Mouse (Mus musculus) stomach, embryonic 15.5 days (tissue): ENCODE results near the gene Creb1. TPM values are rescaled to one million over a fixed set of nuclear protein-coding genes. Genes with fewer than 3 reads are reported as not detected.
A peak's percentile ranks its signal among the peaks of the same experiment; 100 is the strongest.

ENCODE experiments used
- ATAC-seq: fragments of 200-750 bp; cut with Nextera tagmentation; 2 replicates; pipeline ENCODE4 v1.8.0; 2017; ENCODE audit warnings: low read depth, moderate number of reproducible peaks, moderate TSS enrichment; ENCODE audit not compliant: insufficient read depth, low FRiP score
- H3K27ac ChIP-seq: fragments of 300-500 bp; sonication (generic); 2 replicates; pipeline ENCODE4 v1.5.1; 2015; ENCODE audit warnings: mild to moderate bottlenecking, inconsistent platforms
- H3K27me3 ChIP-seq: fragments of 300-500 bp; sonication (generic); replicated peaks from 2 replicates; pipeline ENCODE4 v1.6.1; 2015; ENCODE audit warnings: inconsistent platforms
- H3K36me3 ChIP-seq: fragments of 300-500 bp; sonication (generic); 2 replicates; pipeline ENCODE4 v1.6.1; 2015; ENCODE audit warnings: inconsistent platforms
- H3K4me1 ChIP-seq: fragments of 300-500 bp; sonication (generic); 2 replicates; pipeline ENCODE4 v1.6.1; 2015; ENCODE audit warnings: inconsistent platforms
- H3K4me2 ChIP-seq: fragments of 300-500 bp; sonication (generic); 2 replicates; pipeline ENCODE4 v1.6.1; 2015; ENCODE audit warnings: mild to moderate bottlenecking, inconsistent platforms
- H3K4me3 ChIP-seq: fragments of 300-500 bp; sonication (generic); replicated peaks from 2 replicates; pipeline ENCODE4 v1.5.1; 2015; ENCODE audit warnings: inconsistent platforms
- H3K9ac ChIP-seq: fragments of 300-500 bp; sonication (generic); 2 replicates; pipeline ENCODE4 v1.6.1; 2015; ENCODE audit warnings: inconsistent platforms
- H3K9me3 ChIP-seq: fragments of 300-500 bp; sonication (generic); 2 replicates; pipeline ENCODE4 v1.6.1; 2016; ENCODE audit warnings: inconsistent platforms
- WGBS: fragments of 180-500 bp; shearing (Covaris S2); methylation state at CpG from one replicate; pipeline ENCODE4 v1.1.7; 2015; 5-methylcytosine and 5-hydroxymethylcytosine counted together
- polyA plus RNA-seq: library from polyadenylated mRNA; unstranded; fragments of >200 nt; fragmentation: Nextera tagmentation; extraction: Ambion mirVana; gene quantifications from 2 replicates; pipeline ENCODE4 v1.2.1, GENCODE M21; 2015

Creb1 gene
- polyA plus RNA-seq = 27.2 and 27.5 TPM in 2 replicates

GRCm38 (mm10) chr1:64532589-64533470 is at the start of gene Creb1:
Creb1 (plus strand) TSS chr1:64532645.
- under 1% methylated on average over 87 of the region's 119 CpGs for WGBS
- Histone ChIP-seq H3K4me2 (peak within 1 kb of the TSS; percentile 61), H3K27me3 (no peaks in the 10 kb centered on the region), H3K36me3 (no peaks in the 10 kb centered on the region), H3K9ac (peak within 1 kb of the TSS; percentile 99), H3K27ac (peak within 1 kb of the TSS; percentile 100), H3K9me3 (no peaks in the 10 kb centered on the region), H3K4me1 (peaks cover 9% of the 10 kb centered on the region), H3K4me3 (peak within 1 kb of the TSS; percentile 85)
- peak; percentile 97 for ATAC-seq

GRCm38 (mm10) chr1:64488521-64489029 is 43.9 kb upstream of the Creb1 start:
- Histone ChIP-seq H3K36me3 (no peaks in the 10 kb centered on the region), H3K4me1 (no peaks in the 10 kb centered on the region), H3K27ac (no peak overlapping the region), H3K27me3 (no peaks in the 10 kb centered on the region), H3K4me2 (no peak overlapping the region), H3K9me3 (no peaks in the 10 kb centered on the region), H3K4me3 (no peak overlapping the region), H3K9ac (no peak overlapping the region)
- 51% methylated on average over 4 of the region's 4 CpGs for WGBS
- no peak for ATAC-seq

- no peak overlapping the region for H3K4me2 ChIP-seq
- H3K36me3 ChIP-seq = no peaks in the 10 kb centered on the region
- no peaks in the 10 kb centered on the region for H3K4me1 ChIP-seq
- H3K9me3 ChIP-seq = no peaks in the 10 kb centered on the region
- H3K27ac ChIP-seq = no peak overlapping the region
- H3K27me3 ChIP-seq = no peaks in the 10 kb centered on the region
- H3K9ac ChIP-seq = no peak overlapping the region
- H3K4me3 ChIP-seq = no peak overlapping the region
- no peak for ATAC-seq
Measured at GRCm38 (mm10) chr1:64496803-64497202, 35.6 kb upstream of the Creb1 start.

GRCm38 (mm10) chr1:64501382-64502140 is 30.9 kb upstream of the Creb1 start:
- Histone ChIP-seq H3K4me2 (no peak overlapping the region), H3K4me1 (no peaks in the 10 kb centered on the region), H3K36me3 (no peaks in the 10 kb centered on the region), H3K27me3 (no peaks in the 10 kb centered on the region), H3K27ac (no peak overlapping the region), H3K4me3 (no peak overlapping the region), H3K9me3 (no peaks in the 10 kb centered on the region), H3K9ac (no peak overlapping the region)
- ATAC-seq = no peak

GRCm38 (mm10) chr1:64508479-64509096 is 23.9 kb upstream of the Creb1 start:
- no peak for ATAC-seq
- Histone ChIP-seq H3K4me3 (no peak overlapping the region), H3K27ac (no peak overlapping the region), H3K9ac (no peak overlapping the region), H3K4me1 (no peaks in the 10 kb centered on the region), H3K9me3 (no peaks in the 10 kb centered on the region), H3K27me3 (no peaks in the 10 kb centered on the region), H3K36me3 (no peaks in the 10 kb centered on the region), H3K4me2 (no peak overlapping the region)
- 78% methylated on average over 7 of the region's 7 CpGs for WGBS

GRCm38 (mm10) chr1:64509678-64510077 is 22.8 kb upstream of the Creb1 start:
- Histone ChIP-seq H3K4me3 (no peak overlapping the region), H3K27me3 (no peaks in the 10 kb centered on the region), H3K36me3 (no peaks in the 10 kb centered on the region), H3K4me2 (no peak overlapping the region), H3K27ac (no peak overlapping the region), H3K4me1 (no peaks in the 10 kb centered on the region), H3K9ac (no peak overlapping the region), H3K9me3 (no peaks in the 10 kb centered on the region)
- ATAC-seq = no peak
- whole genome bisulfite sequencing = 51% methylated on average over 1 of the region's 1 CpGs

GRCm38 (mm10) chr1:64514184-64514583 is 18.3 kb upstream of the Creb1 start:
- no peak overlapping the region for H3K27ac ChIP-seq
- 86% methylated on average over 7 of the region's 7 CpGs for WGBS
- no peaks in the 10 kb centered on the region for H3K4me1 ChIP-seq
- H3K36me3 ChIP-seq = no peaks in the 10 kb centered on the region
- H3K4me3 ChIP-seq = no peak overlapping the region
- H3K9me3 ChIP-seq = no peaks in the 10 kb centered on the region
- no peak overlapping the region for H3K4me2 ChIP-seq
- no peaks in the 10 kb centered on the region for H3K27me3 ChIP-seq
- ATAC-seq = no peak
- H3K9ac ChIP-seq = no peak overlapping the region

DNA sequence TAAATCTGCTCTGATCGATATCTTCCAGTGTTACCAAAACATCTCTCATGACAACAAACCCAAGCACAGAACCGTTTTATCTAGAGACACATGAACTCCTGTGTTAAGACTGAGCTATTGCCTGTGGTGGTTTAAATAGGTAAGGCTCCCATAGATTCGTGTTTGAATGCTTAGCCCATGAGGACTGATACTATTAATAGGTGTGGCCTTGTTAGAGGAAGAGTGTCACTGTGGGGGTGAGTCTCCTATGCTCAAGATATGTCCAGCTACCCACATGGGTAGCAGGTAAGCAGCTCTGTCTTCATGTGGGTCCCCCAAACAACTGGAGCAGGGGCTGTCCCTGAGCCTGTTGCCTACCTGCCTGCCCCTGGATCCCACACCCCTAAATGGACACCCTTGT is 15.9 kb upstream of the Creb1 start:
- H3K9me3 ChIP-seq = no peaks in the 10 kb centered on the region
- no peak overlapping the region for H3K4me2 ChIP-seq
- 64% methylated on average over 3 of the region's 3 CpGs for WGBS
- no peaks in the 10 kb centered on the region for H3K36me3 ChIP-seq
- H3K27ac ChIP-seq = no peak overlapping the region
- H3K9ac ChIP-seq = no peak overlapping the region
- H3K27me3 ChIP-seq = no peaks in the 10 kb centered on the region
- no peak for ATAC-seq
- H3K4me3 ChIP-seq = no peak overlapping the region
- no peaks in the 10 kb centered on the region for H3K4me1 ChIP-seq

GRCm38 (mm10) chr1:64518480-64518879 is 14.0 kb upstream of the Creb1 start:
- H3K4me1 ChIP-seq = no peaks in the 10 kb centered on the region
- H3K4me3 ChIP-seq = no peak overlapping the region
- no peak overlapping the region for H3K27ac ChIP-seq
- H3K4me2 ChIP-seq = no peak overlapping the region
- WGBS = 70% methylated on average over 3 of the region's 3 CpGs
- no peaks in the 10 kb centered on the region for H3K27me3 ChIP-seq
- ATAC-seq = no peak
- no peaks in the 10 kb centered on the region for H3K36me3 ChIP-seq
- no peak overlapping the region for H3K9ac ChIP-seq
- no peaks in the 10 kb centered on the region for H3K9me3 ChIP-seq

- WGBS = 54% methylated on average over 1 of the region's 1 CpGs
- H3K4me1 ChIP-seq = no peaks in the 10 kb centered on the region
- H3K27ac ChIP-seq = no peak overlapping the region
- no peaks in the 10 kb centered on the region for H3K27me3 ChIP-seq
- no peaks in the 10 kb centered on the region for H3K36me3 ChIP-seq
- H3K4me2 ChIP-seq = no peak overlapping the region
- ATAC-seq = no peak
- H3K9me3 ChIP-seq = no peaks in the 10 kb centered on the region
- H3K4me3 ChIP-seq = no peak overlapping the region
- H3K9ac ChIP-seq = no peak overlapping the region
Measured at GRCm38 (mm10) chr1:64519345-64519744, 13.1 kb upstream of the Creb1 start.

DNA sequence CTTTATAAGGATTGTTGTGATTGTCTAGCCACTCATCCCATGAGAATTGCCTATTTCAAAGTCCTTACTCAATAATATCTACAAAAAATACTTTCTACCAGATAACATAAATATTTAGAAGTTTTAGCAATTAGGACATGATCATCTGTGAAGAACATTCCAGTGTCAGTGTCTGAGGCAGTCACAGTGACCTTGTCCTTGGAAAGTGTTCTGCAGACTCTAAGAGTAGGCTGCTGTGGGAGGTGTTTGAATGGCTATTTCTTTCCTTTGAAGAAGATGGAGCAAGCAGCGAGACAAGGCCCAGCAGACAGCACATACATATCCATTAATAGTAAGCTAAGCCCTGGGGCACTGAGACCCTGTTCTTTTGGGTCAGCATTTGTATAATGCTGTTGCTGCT is 12.5 kb upstream of the Creb1 start:
- no peaks in the 10 kb centered on the region for H3K27me3 ChIP-seq
- no peaks in the 10 kb centered on the region for H3K9me3 ChIP-seq
- H3K9ac ChIP-seq = no peak overlapping the region
- H3K4me1 ChIP-seq = no peaks in the 10 kb centered on the region
- 67% methylated on average over 1 of the region's 1 CpGs for WGBS
- H3K4me2 ChIP-seq = no peak overlapping the region
- no peaks in the 10 kb centered on the region for H3K36me3 ChIP-seq
- H3K27ac ChIP-seq = no peak overlapping the region
- ATAC-seq = no peak
- H3K4me3 ChIP-seq = no peak overlapping the region

DNA sequence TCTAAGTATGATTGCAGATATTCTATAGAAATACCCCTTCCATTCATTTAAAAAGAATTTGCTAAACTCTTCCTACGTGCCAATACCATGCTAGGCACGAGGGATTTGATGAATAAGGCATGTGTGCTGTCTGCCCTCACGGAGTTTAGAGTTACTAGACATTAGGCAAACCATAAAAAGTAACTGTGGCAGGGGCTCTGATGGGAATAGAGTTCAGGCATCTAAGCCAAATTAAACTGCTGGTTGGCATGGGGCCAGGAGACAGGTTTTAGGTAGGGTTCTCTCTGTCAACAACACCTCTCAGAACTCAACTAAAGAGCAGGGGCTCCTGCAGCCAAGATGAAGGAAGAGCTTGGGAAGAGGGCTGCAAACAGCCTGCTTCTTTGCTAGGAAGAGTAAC is 10.7 kb upstream of the Creb1 start:
- Histone ChIP-seq H3K4me2 (no peak overlapping the region), H3K27ac (no peak overlapping the region), H3K27me3 (no peaks in the 10 kb centered on the region), H3K9me3 (no peaks in the 10 kb centered on the region), H3K36me3 (no peaks in the 10 kb centered on the region), H3K4me3 (no peak overlapping the region), H3K9ac (no peak overlapping the region), H3K4me1 (no peaks in the 10 kb centered on the region)
- no peak for ATAC-seq
- 56% methylated on average over 3 of the region's 3 CpGs for WGBS
